Mouse (Mus musculus) gastrocnemius, postnatal 4 days (tissue): ENCODE measurements around the gene Hnrnpu. TPM values are rescaled to one million over a fixed set of nuclear protein-coding genes. Genes with fewer than 3 reads are reported as not detected.
A peak's percentile ranks its signal among the peaks of the same experiment; 100 is the strongest.
"Not testable (repeated sequence)": the region's sequence is repeated elsewhere in the genome, so short reads cannot be mapped to it uniquely, and the experiment has no call there.

Experiments
- DNase-seq, 2 experiments: peaks; one replicate each; pipeline ENCODE4 v3.0.0; 2021 to 2022; ENCODE audit warnings: low spot score in 2 of 2, mixed read lengths in 2 of 2
- microRNA-seq: library from miRNA; unstranded; fragments of <30 nt; microRNA quantifications from one replicate; pipeline ENCODE4 v1.2.0, GENCODE M21; 2021
- total RNA-seq, 2 experiments: library from RNA; stranded (reverse); gene quantifications; 2 replicates each; pipeline ENCODE4 v1.2.3; 2021

The Hnrnpu gene
- total RNA-seq, 2 experiments from 2014 or later, result 318 to 386 TPM

GRCm38 (mm10) chr1:178317275-178318001, 20.2 kb downstream of the Hnrnpu start:
- DNase-seq, result no peak

- no peak for DNase-seq
Measured at GRCm38 (mm10) chr1:178314236-178314635, 23.4 kb downstream of the Hnrnpu start.

- no peak for DNase-seq
Measured at GRCm38 (mm10) chr1:178313039-178313597, 24.5 kb downstream of the Hnrnpu start.

- no peak for DNase-seq
Measured at GRCm38 (mm10) chr1:178310128-178310527, 27.5 kb downstream of the Hnrnpu start.

GRCm38 (mm10) chr1:178309487-178309886, 28.1 kb downstream of the Hnrnpu start:
- DNase-seq, result no peak

- DNase-seq, result peak; percentile 53 to 77
Measured at GRCm38 (mm10) chr1:178303425-178303824, 34.2 kb downstream of the Hnrnpu start.

- DNase-seq, result not testable (repeated sequence)
Measured at GRCm38 (mm10) chr1:178301261-178301660, 36.3 kb downstream of the Hnrnpu start.

GRCm38 (mm10) chr1:178294051-178294450, 43.5 kb downstream of the Hnrnpu start:
- no peak for DNase-seq

- no peak for DNase-seq
Measured at GRCm38 (mm10) chr1:178291716-178292115, 45.9 kb downstream of the Hnrnpu start.

- DNase-seq, result no peak
Measured at GRCm38 (mm10) chr1:178287601-178288176, 49.9 kb downstream of the Hnrnpu start.

GRCm38 (mm10) chr1:178283946-178284720, 53.5 kb downstream of the Hnrnpu start:
- no peak for DNase-seq

- not testable (repeated sequence) for DNase-seq
Measured at GRCm38 (mm10) chr1:178283314-178283713, 54.3 kb downstream of the Hnrnpu start.

- peak; percentile 51 to 74 for DNase-seq
Measured at GRCm38 (mm10) chr1:178276054-178276911, 61.3 kb downstream of the Hnrnpu start.

- no peak for DNase-seq
Measured at GRCm38 (mm10) chr1:178275738-178276053, 61.9 kb downstream of the Hnrnpu start.

- no peak for DNase-seq
Measured at GRCm38 (mm10) chr1:178275174-178275730, 62.3 kb downstream of the Hnrnpu start.

Small RNA genes within 50 kb of the gene (microRNA-seq; reads per million reads assigned to microRNA genes)
- gene Gm27458, result not detected

Other genes starting within 250 kb of the Hnrnpu start
- gene Desi2, start 150.4 kb downstream of the Hnrnpu start, total RNA-seq, result 10 to 100 TPM; 31.3 to 39.8 TPM
- 10 to 100 TPM; 38.3 to 42.9 TPM for gene Cox20, start 18.7 kb downstream of the Hnrnpu start, total RNA-seq
- gene Efcab2, start 68.3 kb upstream of the Hnrnpu start, total RNA-seq, result 1 to 10 TPM; 6.4 to 6.5 TPM
- 1 to 10 TPM; 2.9 to 3.0 TPM for gene Kif26b, start 191.3 kb upstream of the Hnrnpu start, total RNA-seq